Mouse (Mus musculus): ENCODE results near the gene Hmx2.

- TF ChIP-seq CTCF (IDR thresholded peaks at IDR 0.05; ENCODE audit: extremely low read depth, insufficient read depth, low read length) (no peak), POLR2A (IDR thresholded peaks at IDR 0.05; ENCODE audit: extremely low read depth, insufficient read depth, low read length) (no peak)
Measured at GRCm38 (mm10) chr7:131557751-131558150, 9.2 kb downstream of the Hmx2 start.
